Mouse (Mus musculus) megakaryocyte-erythroid progenitor cell, adult 5-6 weeks (primary cell): ENCODE data around the gene Hbp1. TPM values are rescaled to one million over a fixed set of nuclear protein-coding genes. Genes with fewer than 3 reads are reported as not detected.

Source experiments
- ATAC-seq: replicated peaks from 2 replicates; pipeline ENCODE4 v1.8.0; 2016; ENCODE audit warnings: mild to moderate bottlenecking, inconsistent platforms; ENCODE audit not compliant: severe bottlenecking, poor library complexity, low FRiP score, low TSS enrichment
- total RNA-seq, 2 experiments: library from RNA; stranded (forward) in 1 of 2; stranded (reverse) in 1 of 2; fragments of 200-1000, 215-1000 nt in 1 of 2; fragments of >200 nt in 1 of 2; fragmentation: Nextera tagmentation in 1 of 2; gene quantifications; 2 replicates each; pipeline ENCODE4 v1.2.3; 2014 to 2017

Hbp1 gene
- total RNA-seq, 2 experiments from 2014 or later, result 37.9 to 50.5 TPM

- ATAC-seq, result peak; percentile 35
Observed at GRCm38 (mm10) chr12:31920464-31921405, 29.6 kb downstream of the Hbp1 start.

GRCm38 (mm10) chr12:31917245-31917644, 33.1 kb downstream of the Hbp1 start:
- peak; percentile 96 for ATAC-seq

- ATAC-seq, result no peak
Observed at GRCm38 (mm10) chr12:31916691-31917090, 33.6 kb downstream of the Hbp1 start.

- no peak for ATAC-seq
Observed at GRCm38 (mm10) chr12:31913614-31914013, 36.7 kb downstream of the Hbp1 start.

- no peak for ATAC-seq
Observed at GRCm38 (mm10) chr12:31912966-31913551, 37.3 kb downstream of the Hbp1 start.

GRCm38 (mm10) chr12:31907436-31907835, 42.9 kb downstream of the Hbp1 start:
- peak; percentile 43 for ATAC-seq

GRCm38 (mm10) chr12:31905696-31906551, 44.4 kb downstream of the Hbp1 start:
- ATAC-seq, result peak; percentile 73

- no peak for ATAC-seq
Observed at GRCm38 (mm10) chr12:31900391-31900914, 49.9 kb downstream of the Hbp1 start.

GRCm38 (mm10) chr12:31897456-31897855, 52.9 kb downstream of the Hbp1 start:
- no peak for ATAC-seq

- no peak for ATAC-seq
Observed at GRCm38 (mm10) chr12:31896986-31897385, 53.3 kb downstream of the Hbp1 start.

GRCm38 (mm10) chr12:31896295-31896694, 54.0 kb downstream of the Hbp1 start:
- ATAC-seq, result no peak

GRCm38 (mm10) chr12:31895888-31896287, 54.4 kb downstream of the Hbp1 start:
- ATAC-seq, result no peak

- ATAC-seq, result no peak
Observed at GRCm38 (mm10) chr12:31895095-31895734, 55.1 kb downstream of the Hbp1 start.

- ATAC-seq, result no peak
Observed at GRCm38 (mm10) chr12:31892771-31893170, 57.6 kb downstream of the Hbp1 start.

- no peak for ATAC-seq
Observed at GRCm38 (mm10) chr12:31892079-31892478, 58.3 kb downstream of the Hbp1 start.

GRCm38 (mm10) chr12:31890685-31891084, 59.6 kb downstream of the Hbp1 start:
- no peak for ATAC-seq

GRCm38 (mm10) chr12:31885844-31886606, 64.3 kb downstream of the Hbp1 start:
- no peak for ATAC-seq

- no peak for ATAC-seq
Observed at GRCm38 (mm10) chr12:31885084-31885483, 65.3 kb downstream of the Hbp1 start.
